Mouse (Mus musculus) heart, embryonic 16.5 days (tissue): Measurements from ENCODE around the gene Adm2. TPM values are rescaled to one million over a fixed set of nuclear protein-coding genes. Genes with fewer than 3 reads are reported as not detected.
A peak's percentile ranks its signal among the peaks of the same experiment; 100 is the strongest.

Experiments used
- ATAC-seq: fragments of 200-750 bp; cut with Nextera tagmentation; replicated peaks from 2 replicates; pipeline ENCODE4 v1.8.0; 2017; ENCODE audit warnings: moderate number of reproducible peaks; ENCODE audit not compliant: insufficient read depth, low FRiP score; ENCODE audit errors: extremely low read depth
- H3K27ac ChIP-seq: fragments of 300-500 bp; sonication (generic); 2 replicates; pipeline ENCODE4 v1.5.1; 2014; ENCODE audit warnings: mild to moderate bottlenecking, low read length, control low read depth, moderate library complexity
- H3K27me3 ChIP-seq: fragments of 300-500 bp; sonication (generic); 2 replicates; pipeline ENCODE4 v1.6.1; 2014; ENCODE audit warnings: low read length, mixed read lengths; ENCODE audit not compliant: control insufficient read depth, insufficient read depth
- H3K36me3 ChIP-seq: fragments of 300-500 bp; sonication (generic); 2 replicates; pipeline ENCODE4 v1.6.1; 2014; ENCODE audit not compliant: control insufficient read depth, insufficient read depth
- H3K4me1 ChIP-seq: fragments of 300-500 bp; sonication (generic); 2 replicates; pipeline ENCODE4 v1.6.1; 2014; ENCODE audit warnings: low read length, mixed read lengths; ENCODE audit not compliant: control insufficient read depth, insufficient read depth
- H3K4me2 ChIP-seq: fragments of 300-500 bp; sonication (generic); 2 replicates; pipeline ENCODE4 v1.6.1; 2014; ENCODE audit warnings: low read depth, mild to moderate bottlenecking, control low read depth, low read length
- H3K4me3 ChIP-seq: fragments of 300-500 bp; sonication (generic); 2 replicates; pipeline ENCODE4 v1.5.1; 2014; ENCODE audit warnings: mild to moderate bottlenecking, control low read depth, low read length
- H3K9ac ChIP-seq: fragments of 300-500 bp; sonication (generic); 2 replicates; pipeline ENCODE4 v1.6.1; 2014; ENCODE audit warnings: low read length, control low read depth
- H3K9me3 ChIP-seq: fragments of 300-500 bp; sonication (generic); replicated peaks from 2 replicates; pipeline ENCODE4 v1.6.1; 2016; ENCODE audit warnings: low read length; ENCODE audit not compliant: control insufficient read depth
- WGBS: fragments of 180-500 bp; shearing (Covaris S2); extraction: QIAGEN DNeasy Blood & Tissue Kit; methylation state at CpG from one replicate; pipeline ENCODE4 v1.1.7; 2014; 5-methylcytosine and 5-hydroxymethylcytosine counted together
- polyA plus RNA-seq: library from polyadenylated mRNA; unstranded; fragments of >200 nt; fragmentation: Nextera tagmentation; extraction: Ambion mirVana; gene quantifications from 2 replicates; pipeline ENCODE4 v1.2.1, GENCODE M21; 2015

The Adm2 gene
- polyA plus RNA-seq, 1 experiment from 2014 or later = 0.42 TPM

DNA sequence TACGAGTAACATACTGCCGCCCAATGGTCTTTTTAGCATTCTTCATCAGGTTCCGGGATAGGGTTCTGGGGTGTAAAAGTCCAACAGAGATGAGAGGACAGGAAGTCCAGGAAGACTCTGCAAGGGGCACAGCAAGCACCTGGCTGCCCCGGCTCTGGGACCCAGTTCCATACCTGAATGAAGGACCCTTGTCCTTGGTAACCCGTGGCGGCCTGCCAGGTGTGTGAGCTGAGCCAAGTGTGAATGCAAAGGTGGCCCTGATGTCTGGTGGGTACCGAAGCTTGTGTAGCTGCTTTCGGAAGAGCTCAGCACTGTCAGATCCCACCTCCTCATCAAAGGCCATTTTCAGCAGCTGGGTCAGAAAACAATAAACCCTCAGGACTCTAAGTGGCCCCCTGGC lies 21.9 kb upstream of the Adm2 start:
- Histone ChIP-seq H3K9me3 (no peaks in the 10 kb centered on the region), H3K9ac (no peak overlapping the region), H3K27me3 (no peaks in the 10 kb centered on the region), H3K4me1 (peaks cover 9% of the 10 kb centered on the region), H3K4me2 (no peak overlapping the region), H3K27ac (no peak overlapping the region), H3K36me3 (peaks cover 61% of the 10 kb centered on the region), H3K4me3 (no peak overlapping the region)
- no peak for ATAC-seq
- WGBS = 92% methylated on average over 8 of the region's 8 CpGs

DNA sequence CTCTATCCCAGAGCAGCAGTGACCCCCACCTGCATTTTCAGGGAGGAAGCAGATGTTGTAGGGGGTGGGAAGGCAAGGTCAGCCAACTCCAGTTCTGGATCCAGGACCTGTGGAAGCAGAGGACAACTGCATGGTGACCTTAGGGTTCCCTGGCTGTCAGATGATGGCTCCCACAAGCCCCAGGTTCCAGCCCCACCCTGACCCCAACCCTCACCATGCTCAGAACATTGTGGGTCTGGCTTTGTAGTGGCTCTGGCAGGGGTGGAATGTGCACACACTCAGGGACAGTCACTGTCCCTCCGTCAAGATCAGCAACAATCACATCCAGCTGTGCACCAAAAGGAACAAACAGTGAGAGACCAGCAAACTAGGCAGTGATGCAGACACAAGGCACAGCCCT lies 16.6 kb upstream of the Adm2 start:
- Histone ChIP-seq H3K4me3 (no peak overlapping the region), H3K36me3 (peaks cover 39% of the 10 kb centered on the region), H3K9me3 (no peaks in the 10 kb centered on the region), H3K27ac (no peak overlapping the region), H3K27me3 (no peaks in the 10 kb centered on the region), H3K4me2 (no peak overlapping the region), H3K4me1 (peaks cover 15% of the 10 kb centered on the region), H3K9ac (no peak overlapping the region)
- WGBS = 65% methylated on average over 1 of the region's 1 CpGs
- ATAC-seq = no peak

DNA sequence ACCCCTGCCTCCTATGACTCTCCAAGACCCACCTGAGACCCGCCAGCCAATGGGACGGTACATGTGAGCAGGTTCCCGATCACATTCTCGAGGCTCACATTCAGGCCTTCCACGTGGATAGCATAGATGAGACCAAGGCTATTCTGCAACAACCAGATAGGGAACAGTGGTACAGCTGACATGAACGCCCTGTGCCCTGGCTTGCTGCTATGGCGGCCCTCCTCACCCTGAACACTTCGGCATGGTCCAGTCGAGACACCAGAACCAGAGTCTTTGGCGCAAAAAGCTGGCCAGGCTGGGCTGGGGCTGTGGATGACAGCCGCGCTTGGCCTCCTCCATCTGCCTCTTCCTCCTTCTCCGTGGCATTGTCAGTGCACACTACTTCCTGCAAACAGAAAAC lies 15.1 kb upstream of the Adm2 start:
- 89% methylated on average over 13 of the region's 13 CpGs for WGBS
- peaks cover 15% of the 10 kb centered on the region for H3K4me1 ChIP-seq
- no peak overlapping the region for H3K4me2 ChIP-seq
- H3K36me3 ChIP-seq = peaks cover 24% of the 10 kb centered on the region
- no peak for ATAC-seq
- no peak overlapping the region for H3K9ac ChIP-seq
- no peaks in the 10 kb centered on the region for H3K27me3 ChIP-seq
- no peaks in the 10 kb centered on the region for H3K9me3 ChIP-seq
- H3K27ac ChIP-seq = no peak overlapping the region
- H3K4me3 ChIP-seq = no peak overlapping the region

DNA sequence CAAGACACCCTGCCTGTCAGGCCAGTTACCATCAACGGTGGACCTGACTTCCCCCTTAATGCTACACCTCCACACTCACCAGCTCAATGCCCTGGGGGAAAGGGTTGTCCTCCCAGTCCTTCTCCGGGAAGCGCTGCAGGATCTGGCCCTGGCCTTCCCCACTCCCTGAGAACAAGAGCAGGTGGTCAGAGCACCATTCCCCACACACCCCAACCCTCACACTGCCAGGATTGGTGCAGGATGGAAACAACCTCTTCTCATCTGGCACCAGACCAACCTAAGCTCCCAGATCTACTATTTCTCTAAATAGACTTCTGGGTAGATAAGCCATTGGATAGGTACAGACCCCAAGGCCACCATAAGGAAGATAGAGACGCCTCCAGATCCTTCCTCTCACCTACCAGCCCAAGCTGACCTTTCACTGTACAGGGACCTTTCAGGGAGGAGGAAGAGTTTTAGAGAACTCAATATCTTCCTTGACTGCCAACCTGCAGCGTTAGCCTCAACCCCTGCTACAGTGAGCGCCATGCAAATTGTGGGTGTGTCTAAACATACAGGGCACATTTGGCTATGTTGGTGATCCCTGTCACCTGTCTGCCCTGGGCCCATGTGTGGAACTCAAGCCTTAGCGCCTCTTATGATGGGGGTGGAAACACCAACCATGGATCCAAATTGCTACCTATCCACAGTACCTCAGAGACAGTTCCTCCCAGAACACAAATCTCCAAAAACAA lies 13.9 kb upstream of the Adm2 start:
- Histone ChIP-seq H3K4me2 (no peak overlapping the region), H3K27ac (no peak overlapping the region), H3K4me3 (no peak overlapping the region), H3K36me3 (peaks cover 17% of the 10 kb centered on the region; the same call in 1 of the 2 replicates), H3K9ac (no peak overlapping the region), H3K4me1 (peaks cover 22% of the 10 kb centered on the region), H3K27me3 (no peaks in the 10 kb centered on the region), H3K9me3 (no peaks in the 10 kb centered on the region)
- 73% methylated on average over 7 of the region's 7 CpGs for WGBS
- ATAC-seq = no peak

DNA sequence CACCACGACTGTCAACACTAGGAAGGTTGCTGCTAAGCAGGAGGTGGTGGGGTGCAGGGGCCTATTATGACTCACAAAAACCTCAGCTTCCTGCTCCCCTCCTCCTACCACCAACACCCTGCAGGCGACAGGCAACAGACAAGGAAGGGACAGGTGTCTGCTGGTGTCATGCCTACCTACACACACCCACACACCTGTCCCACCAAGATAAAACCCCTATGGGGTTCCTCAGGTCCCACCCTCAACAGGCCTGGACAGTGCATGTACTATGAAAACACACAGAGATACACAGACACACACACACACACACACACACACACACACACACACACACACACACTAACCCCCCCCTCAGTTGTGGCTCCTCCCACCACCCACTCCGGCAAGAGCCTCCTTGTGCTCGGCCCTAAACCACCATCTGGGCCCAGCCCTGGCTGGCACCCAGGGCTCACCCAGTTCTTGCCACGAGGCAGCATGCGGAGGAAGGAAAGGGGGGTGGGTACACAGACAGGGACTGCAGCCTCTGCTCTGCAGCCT lies 12.5 kb upstream of the Adm2 start:
- 53% methylated on average over 6 of the region's 6 CpGs for WGBS
- Histone ChIP-seq H3K36me3 (peaks cover 6% of the 10 kb centered on the region; the same call in 1 of the 2 replicates), H3K4me2 (no peak overlapping the region), H3K27me3 (no peaks in the 10 kb centered on the region), H3K4me3 (no peak overlapping the region), H3K9ac (no peak overlapping the region), H3K9me3 (no peaks in the 10 kb centered on the region), H3K4me1 (peaks cover 29% of the 10 kb centered on the region), H3K27ac (no peak overlapping the region; the same call in 1 of the 2 replicates)
- ATAC-seq = peak; percentile 37; the same call in 1 of the 2 replicates

DNA sequence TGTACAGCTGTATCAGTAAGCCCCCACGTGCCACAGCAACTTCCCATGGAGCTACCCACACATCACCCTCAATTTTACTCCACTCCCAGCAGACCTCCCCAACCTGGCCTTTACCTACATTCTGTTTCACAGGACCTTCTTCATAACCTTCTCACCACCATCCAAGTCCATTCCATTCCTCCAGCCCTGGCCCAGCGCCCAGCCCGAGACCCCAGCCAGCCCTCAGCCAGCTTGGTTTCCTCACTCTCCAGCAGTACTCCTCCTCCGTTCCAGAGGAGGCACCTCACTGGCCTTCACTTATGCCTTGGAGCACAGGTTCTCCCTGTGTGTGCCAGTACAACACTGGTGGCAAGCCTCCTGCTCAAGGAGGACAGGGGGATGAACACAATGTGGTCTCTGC lies 9.2 kb upstream of the Adm2 start:
- Histone ChIP-seq H3K9ac (no peak overlapping the region), H3K4me3 (no peak overlapping the region), H3K4me1 (peaks cover 29% of the 10 kb centered on the region), H3K4me2 (no peak overlapping the region; the same call in 1 of the 2 replicates), H3K27me3 (no peaks in the 10 kb centered on the region), H3K27ac (no peak overlapping the region), H3K9me3 (no peaks in the 10 kb centered on the region), H3K36me3 (no peaks in the 10 kb centered on the region)
- no peak for ATAC-seq
- WGBS = 53% methylated on average over 4 of the region's 4 CpGs

DNA sequence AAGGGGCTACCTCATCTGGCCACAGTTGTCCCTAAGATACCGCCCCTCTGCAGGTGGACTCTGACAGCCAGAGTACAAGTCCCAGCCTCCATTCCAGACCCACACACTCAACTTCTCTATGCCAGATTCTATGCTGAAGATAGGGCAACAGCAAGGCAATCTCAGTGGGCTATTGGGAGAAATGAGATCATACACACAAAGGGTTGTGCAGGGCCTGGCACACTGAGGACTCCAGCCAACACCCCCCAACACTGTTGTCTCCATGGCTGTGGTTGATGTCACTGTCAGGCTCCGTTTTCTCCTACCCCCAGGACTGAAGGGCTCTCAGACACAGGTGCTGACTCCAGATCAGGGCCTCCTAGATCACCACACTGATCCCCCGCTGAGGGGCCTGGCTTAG lies 8.4 kb upstream of the Adm2 start:
- Histone ChIP-seq H3K9ac (peak overlapping the region; percentile 94), H3K27me3 (no peaks in the 10 kb centered on the region), H3K4me2 (peak overlapping the region; percentile 76), H3K4me1 (peaks cover 21% of the 10 kb centered on the region), H3K27ac (no peak overlapping the region), H3K4me3 (peak overlapping the region; percentile 88), H3K36me3 (no peaks in the 10 kb centered on the region), H3K9me3 (no peaks in the 10 kb centered on the region)
- ATAC-seq = no peak
- 28% methylated on average over 3 of the region's 3 CpGs for WGBS

DNA sequence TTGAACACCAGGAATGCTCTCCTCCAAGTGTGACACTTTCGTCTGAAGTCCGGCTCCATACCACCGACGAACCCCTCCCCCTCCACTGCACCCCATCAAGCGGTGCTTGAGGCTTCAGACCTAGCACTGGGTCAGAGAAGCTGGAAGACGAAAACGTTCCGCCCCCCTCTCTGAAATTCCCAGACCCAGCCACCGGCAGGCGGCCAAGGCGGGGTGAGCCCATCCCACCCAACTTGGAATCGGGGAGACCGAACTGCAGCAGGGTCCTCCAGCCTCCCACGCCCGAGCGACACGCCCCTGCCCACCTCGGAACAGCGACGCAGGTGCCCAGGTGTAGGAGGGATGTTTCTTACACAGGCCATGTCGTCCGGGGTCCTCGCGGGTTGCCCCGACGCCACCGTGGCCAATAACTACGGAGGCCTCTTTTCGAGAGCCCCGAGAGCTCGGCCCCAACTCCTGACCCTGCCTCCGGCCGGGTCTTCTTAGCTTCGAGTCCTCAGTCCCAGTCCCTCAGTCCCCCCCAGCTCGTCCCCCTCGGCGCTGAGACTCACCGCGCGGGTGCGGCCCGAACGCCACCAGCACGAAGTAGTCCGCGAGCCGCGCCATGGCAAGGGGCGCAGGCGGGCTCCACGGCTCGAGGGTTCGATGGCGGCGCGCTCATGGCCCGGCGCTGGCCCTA lies 7.9 kb upstream of the Adm2 start:
- H3K27me3 ChIP-seq = no peaks in the 10 kb centered on the region

DNA sequence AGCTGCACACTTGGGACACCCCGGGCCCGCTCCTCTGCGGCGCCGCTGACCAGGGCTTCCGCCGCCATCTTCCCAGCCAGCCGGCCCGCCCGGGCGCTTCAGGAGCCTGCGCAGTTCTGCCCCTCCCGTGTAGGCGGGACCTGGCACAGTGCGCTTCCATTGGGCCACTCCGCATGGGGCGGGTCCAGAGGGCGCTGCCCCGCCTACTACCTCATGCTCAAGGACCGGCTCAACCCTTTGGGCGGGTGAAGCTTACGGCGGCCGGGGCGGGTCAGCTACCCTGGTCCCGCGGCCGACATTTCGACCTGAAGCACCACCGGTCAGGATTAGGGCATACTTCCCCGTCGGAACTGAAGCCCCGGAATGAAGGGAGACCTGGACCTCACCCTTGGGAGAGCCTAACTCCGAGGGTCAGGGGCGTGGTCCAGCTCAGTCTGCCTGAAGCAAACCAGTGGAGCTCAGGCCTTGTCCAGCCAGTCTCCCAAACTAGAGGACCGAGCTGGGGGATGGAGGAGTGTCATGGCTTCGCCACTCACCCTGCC lies 7.3 kb upstream of the Adm2 start, which contains the start of gene Sbf1:
Gene Sbf1 (minus strand): TSS at position 122 of the 542 bp plus-strand sequence.
- H3K9me3 ChIP-seq = no peaks in the 10 kb centered on the region
- WGBS = under 1% methylated on average over 37 of the region's 37 CpGs
- H3K27ac ChIP-seq = peak within 1 kb of the TSS; percentile 78
- no peaks in the 10 kb centered on the region for H3K36me3 ChIP-seq
- peak within 1 kb of the TSS; percentile 88 for H3K4me3 ChIP-seq
- ATAC-seq = peak; percentile 99
- H3K9ac ChIP-seq = peak within 1 kb of the TSS; percentile 94
- peak within 1 kb of the TSS; percentile 76 for H3K4me2 ChIP-seq
- H3K4me1 ChIP-seq = peaks cover 18% of the 10 kb centered on the region
- H3K27me3 ChIP-seq = no peaks in the 10 kb centered on the region

More for the DNA sequence above, 7.9 kb upstream of the Adm2 start:
- under 1% methylated on average over 58 of the region's 58 CpGs for WGBS
- Histone ChIP-seq H3K4me2 (peak overlapping the region; percentile 76), H3K4me1 (peaks cover 18% of the 10 kb centered on the region), H3K9me3 (no peaks in the 10 kb centered on the region), H3K9ac (peak overlapping the region; percentile 94), H3K27ac (peak overlapping the region; percentile 56; the same call in 1 of the 2 replicates), H3K4me3 (peak overlapping the region; percentile 88), H3K36me3 (no peaks in the 10 kb centered on the region)
- peak; percentile 37 for ATAC-seq
